Mouse (Mus musculus) limb, embryonic 14.5 days (tissue): ENCODE data around the gene Rhbdl1. TPM values are rescaled to one million over a fixed set of nuclear protein-coding genes. Genes with fewer than 3 reads are reported as not detected.

ENCODE experiments used
- ATAC-seq: fragments of 200-750 bp; cut with Nextera tagmentation; 2 replicates; pipeline ENCODE4 v1.8.0; 2017; ENCODE audit warnings: low read depth, moderate number of reproducible peaks, moderate TSS enrichment; ENCODE audit not compliant: low FRiP score
- DNase-seq: peaks from one replicate; pipeline ENCODE4 v3.0.0-alpha.2; 2015; ENCODE audit warnings: low spot score
- H3K27ac ChIP-seq: fragments of 300-500 bp; sonication (generic); replicated peaks from 2 replicates; pipeline ENCODE4 v1.5.1; 2014; ENCODE audit warnings: low read depth, mild to moderate bottlenecking, low read length, moderate library complexity, mixed read lengths
- H3K27me3 ChIP-seq: fragments of 300-500 bp; sonication (generic); 2 replicates; pipeline ENCODE4 v1.6.1; 2014; ENCODE audit warnings: low read length, mixed read lengths; ENCODE audit not compliant: control insufficient read depth, insufficient read depth
- H3K36me3 ChIP-seq: fragments of 300-500 bp; sonication (generic); 2 replicates; pipeline ENCODE4 v1.6.1; 2014; ENCODE audit warnings: mild to moderate bottlenecking, low read length, moderate library complexity, mixed read lengths; ENCODE audit not compliant: control insufficient read depth, insufficient read depth
- H3K4me1 ChIP-seq: fragments of 300-500 bp; sonication (generic); 2 replicates; pipeline ENCODE4 v1.6.1; 2014; ENCODE audit warnings: antibody characterized with exemption, low read length, mixed read lengths; ENCODE audit not compliant: control insufficient read depth, insufficient read depth
- H3K4me2 ChIP-seq: fragments of 300-500 bp; sonication (generic); replicated peaks from 2 replicates; pipeline ENCODE4 v1.6.1; 2014; ENCODE audit warnings: low read depth, mild to moderate bottlenecking, low read length, moderate library complexity; ENCODE audit not compliant: severe bottlenecking
- H3K4me3 ChIP-seq: fragments of 300-500 bp; sonication (generic); replicated peaks from 2 replicates; pipeline ENCODE4 v1.5.1; 2014; ENCODE audit warnings: low read length
- H3K9ac ChIP-seq: fragments of 300-500 bp; sonication (generic); 2 replicates; pipeline ENCODE4 v1.6.1; 2014; ENCODE audit warnings: mild to moderate bottlenecking, low read depth, low read length, moderate library complexity; ENCODE audit not compliant: severe bottlenecking
- H3K9me3 ChIP-seq: fragments of 300-500 bp; sonication (generic); 2 replicates; pipeline ENCODE4 v1.6.1; 2016; ENCODE audit warnings: low read length; ENCODE audit not compliant: control insufficient read depth
- POLR2A ChIP-seq: fragments of 200-500 bp; IDR thresholded peaks from 2 replicates; pipeline ENCODE4 v1.8.0; 2012; ENCODE audit warnings: inconsistent platforms, mild to moderate bottlenecking, moderate library complexity, borderline replicate concordance; ENCODE audit not compliant: insufficient read depth, insufficient read length; ENCODE audit errors: extremely low read depth
- WGBS: fragments of 180-500 bp; shearing (Covaris S2); extraction: QIAGEN DNeasy Blood & Tissue Kit; methylation state at CpG from one replicate; pipeline ENCODE4 v1.1.7; 2014; 5-methylcytosine and 5-hydroxymethylcytosine counted together
- polyA plus RNA-seq, 2 experiments: library from polyadenylated mRNA; depleted of rRNA in 1 of 2; stranded (reverse) in 1 of 2; unstranded in 1 of 2; fragments of >200 nt; fragmentation: Nextera tagmentation in 1 of 2; extraction: Ambion mirVana in 1 of 2; gene quantifications; 2 replicates each; pipeline versions ENCODE4 v1.2.1 to v1.2.3; 2012 to 2014

Rhbdl1 gene
- polyA plus RNA-seq, 2 experiments, result 2.3 to 11.7 TPM

GRCm38 (mm10) chr17:25825311-25825710 lies 11.8 kb downstream of the Rhbdl1 start:
- H3K9me3 ChIP-seq, result no peaks in the 10 kb centered on the region
- no peak overlapping the region for H3K27ac ChIP-seq
- WGBS, result 80% methylated on average over 6 of the region's 6 CpGs
- H3K27me3 ChIP-seq, result peaks cover 3% of the 10 kb centered on the region
- peaks cover 26% of the 10 kb centered on the region for H3K36me3 ChIP-seq
- no peak for DNase-seq
- H3K4me1 ChIP-seq, result peaks cover 22% of the 10 kb centered on the region
- no peak overlapping the region for H3K4me2 ChIP-seq
- ATAC-seq, result no peak
- H3K4me3 ChIP-seq, result no peak overlapping the region
- H3K9ac ChIP-seq, result no peak overlapping the region
- no peak for TF ChIP-seq POLR2A

GRCm38 (mm10) chr17:25824362-25825142 lies 12.5 kb downstream of the Rhbdl1 start:
- Histone ChIP-seq H3K9ac (peak overlapping the region; percentile 38; the same call in 1 of the 2 replicates), H3K4me2 (peak overlapping the region; percentile 71), H3K9me3 (no peaks in the 10 kb centered on the region), H3K36me3 (peaks cover 20% of the 10 kb centered on the region), H3K4me3 (peak overlapping the region; percentile 47), H3K27me3 (peaks cover 10% of the 10 kb centered on the region), H3K27ac (no peak overlapping the region), H3K4me1 (peaks cover 16% of the 10 kb centered on the region)
- WGBS, result 76% methylated on average over 16 of the region's 17 CpGs
- DNase-seq (no peak), ATAC-seq (no peak)
- TF ChIP-seq POLR2A, result no peak

GRCm38 (mm10) chr17:25823452-25823851 lies 13.6 kb downstream of the Rhbdl1 start, which contains the start of gene Wdr24:
Gene Wdr24, plus strand, starts transcription at chr17:25823627.
- Histone ChIP-seq H3K9me3 (no peaks in the 10 kb centered on the region), H3K4me2 (peak within 1 kb of the TSS; percentile 71), H3K4me3 (peak within 1 kb of the TSS; percentile 47), H3K27ac (no peak within 1 kb of the TSS), H3K4me1 (peaks cover 15% of the 10 kb centered on the region), H3K36me3 (peaks cover 20% of the 10 kb centered on the region), H3K9ac (peak within 1 kb of the TSS; percentile 38), H3K27me3 (peaks cover 21% of the 10 kb centered on the region)
- peak; percentile 39; the same call in 1 of the 2 replicates for TF ChIP-seq POLR2A
- ATAC-seq (peak; percentile 81), DNase-seq (peak; percentile 94)
- 0% methylated on average over 18 of the region's 18 CpGs for WGBS

GRCm38 (mm10) chr17:25818851-25819780 lies 18.0 kb downstream of the Rhbdl1 start:
- Histone ChIP-seq H3K9ac (no peak overlapping the region), H3K36me3 (no peaks in the 10 kb centered on the region), H3K4me3 (no peak overlapping the region), H3K27me3 (peaks cover 35% of the 10 kb centered on the region), H3K4me1 (peaks cover 3% of the 10 kb centered on the region), H3K27ac (no peak overlapping the region), H3K4me2 (peak overlapping the region; percentile 28; the same call in 1 of the 2 replicates), H3K9me3 (no peaks in the 10 kb centered on the region)
- DNase-seq, result no peak
- ATAC-seq, result no peak
- 5% methylated on average over 46 of the region's 46 CpGs for WGBS
- TF ChIP-seq POLR2A, result no peak

- ATAC-seq, result no peak
- 82% methylated on average over 11 of the region's 11 CpGs for WGBS
These were observed 19.4 kb downstream of the Rhbdl1 start for GRCm38 (mm10) chr17:25817662-25818061.

More at GRCm38 (mm10) chr17:25817662-25818061, 19.4 kb downstream of the Rhbdl1 start:
- TF ChIP-seq POLR2A, result no peak
- no peak for DNase-seq
- H3K27ac ChIP-seq, result no peak overlapping the region
- H3K9ac ChIP-seq, result no peak overlapping the region
- no peak overlapping the region for H3K4me3 ChIP-seq
- H3K27me3 ChIP-seq, result peaks cover 41% of the 10 kb centered on the region
- no peak overlapping the region for H3K4me2 ChIP-seq
- H3K4me1 ChIP-seq, result 0 out of 2 replicates have a peak, but pooled peaks cover 4% of the 10 kb centered on the region
- H3K9me3 ChIP-seq, result no peaks in the 10 kb centered on the region
- no peaks in the 10 kb centered on the region for H3K36me3 ChIP-seq
